Mouse (Mus musculus) mesoderm, embryonic 11.5 days (tissue): ENCODE measurements around the gene Sp8.
A peak's percentile ranks its signal among the peaks of the same experiment; 100 is the strongest.

Experiments used
- DNase-seq: peaks from one replicate; pipeline ENCODE4 v3.0.0-alpha.2; 2012; ENCODE audit warnings: low read depth, low spot score

Gene Sp8

DNA sequence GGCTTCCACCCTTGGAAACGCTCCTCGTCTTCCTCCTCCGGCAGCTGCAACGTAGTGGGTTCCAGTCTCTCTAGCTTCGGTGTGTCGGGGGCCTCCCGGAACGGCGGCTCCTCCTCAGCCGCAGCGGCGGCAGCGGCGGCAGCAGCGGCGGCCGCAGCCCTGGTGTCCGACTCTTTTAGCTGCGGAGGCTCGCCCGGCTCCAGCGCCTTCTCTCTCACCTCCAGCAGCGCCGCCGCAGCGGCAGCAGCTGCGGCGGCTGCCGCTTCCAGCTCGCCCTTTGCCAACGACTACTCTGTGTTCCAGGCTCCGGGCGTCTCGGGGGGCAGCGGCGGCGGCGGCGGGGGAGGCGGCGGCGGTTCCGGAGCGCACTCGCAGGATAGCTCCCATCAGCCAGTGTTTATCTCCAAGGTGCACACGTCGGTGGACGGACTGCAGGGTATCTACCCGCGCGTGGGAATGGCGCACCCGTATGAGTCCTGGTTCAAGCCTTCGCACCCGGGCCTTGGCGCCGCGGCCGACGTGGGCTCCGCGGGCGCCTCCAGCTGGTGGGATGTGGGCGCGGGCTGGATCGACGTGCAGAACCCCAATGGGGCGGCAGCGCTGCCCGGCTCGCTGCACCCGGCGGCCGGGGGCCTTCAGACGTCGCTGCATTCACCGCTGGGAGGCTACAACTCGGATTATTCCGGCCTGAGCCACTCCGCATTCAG lies 2.5 kb downstream of the Sp8 start:
- DNase-seq = no peak

DNA sequence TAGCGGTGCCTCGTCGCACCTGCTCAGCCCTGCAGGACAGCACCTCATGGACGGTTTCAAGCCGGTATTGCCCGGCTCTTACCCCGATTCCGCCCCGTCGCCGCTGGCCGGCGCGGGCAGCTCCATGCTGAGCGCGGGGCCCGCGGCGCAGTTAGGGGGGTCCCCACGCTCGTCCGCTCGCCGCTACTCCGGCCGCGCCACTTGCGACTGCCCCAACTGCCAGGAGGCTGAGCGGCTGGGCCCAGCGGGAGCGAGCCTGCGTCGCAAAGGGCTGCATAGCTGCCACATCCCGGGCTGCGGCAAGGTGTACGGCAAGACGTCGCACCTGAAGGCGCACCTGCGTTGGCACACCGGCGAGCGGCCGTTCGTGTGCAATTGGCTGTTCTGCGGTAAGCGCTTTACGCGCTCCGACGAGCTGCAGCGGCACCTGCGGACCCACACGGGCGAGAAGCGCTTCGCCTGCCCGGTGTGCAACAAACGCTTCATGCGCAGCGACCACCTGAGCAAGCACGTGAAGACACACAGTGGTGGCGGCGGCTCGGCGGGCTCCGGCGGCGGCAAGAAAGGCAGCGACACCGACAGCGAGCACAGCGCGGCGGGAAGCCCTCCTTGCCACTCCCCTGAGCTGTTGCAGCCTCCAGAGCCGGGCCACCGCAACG lies 3.2 kb downstream of the Sp8 start:
- DNase-seq = no peak

DNA sequence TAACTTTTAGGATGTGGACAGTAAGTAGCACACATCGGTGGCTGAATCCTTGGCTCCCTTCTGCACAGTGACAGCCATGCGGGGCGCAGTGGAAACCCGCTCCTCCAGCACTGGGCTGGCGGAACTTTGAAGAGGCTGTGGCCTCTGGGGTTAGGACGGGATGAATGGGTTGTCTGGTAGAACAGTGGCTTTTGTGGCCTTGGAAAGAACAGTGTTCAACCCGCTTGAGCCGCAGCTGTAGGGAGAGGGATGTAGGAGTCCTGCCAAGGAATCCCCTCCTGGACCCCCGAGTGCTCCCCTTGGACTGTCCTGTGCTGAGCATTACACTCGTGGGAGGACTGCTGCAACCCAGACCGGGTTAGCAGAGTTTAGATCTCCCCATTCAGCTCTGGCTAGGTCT lies 3.9 kb downstream of the Sp8 start:
- no peak for DNase-seq

- no peak for DNase-seq
These were observed 4.8 kb downstream of the Sp8 start for GRCm38 (mm10) chr12:118850851-118851410.

- DNase-seq = no peak
These were observed 7.2 kb downstream of the Sp8 start for GRCm38 (mm10) chr12:118853331-118853730.

DNA sequence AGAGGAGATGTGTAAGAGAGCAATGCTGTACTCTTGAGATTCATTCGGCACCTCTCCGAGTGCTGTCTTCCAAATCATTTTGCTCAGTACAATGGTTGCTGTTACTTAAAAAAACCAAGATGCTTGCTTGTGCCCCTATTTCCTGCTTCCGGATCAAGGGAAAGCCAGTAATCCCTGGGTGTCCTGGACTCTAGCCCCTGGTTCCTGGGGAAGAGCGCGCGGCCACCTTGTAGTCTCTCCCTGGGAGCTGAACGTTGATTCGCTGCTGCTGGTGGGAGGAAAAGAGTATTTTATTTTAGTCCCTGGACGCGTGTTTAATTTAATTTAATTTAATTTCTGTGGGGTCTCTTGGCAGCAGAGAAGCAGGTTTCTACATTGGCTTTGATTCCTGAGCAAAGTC lies 8.3 kb downstream of the Sp8 start:
- DNase-seq = no peak

- peak; percentile 90 for DNase-seq
These were observed 8.8 kb downstream of the Sp8 start for GRCm38 (mm10) chr12:118854831-118855453.

DNA sequence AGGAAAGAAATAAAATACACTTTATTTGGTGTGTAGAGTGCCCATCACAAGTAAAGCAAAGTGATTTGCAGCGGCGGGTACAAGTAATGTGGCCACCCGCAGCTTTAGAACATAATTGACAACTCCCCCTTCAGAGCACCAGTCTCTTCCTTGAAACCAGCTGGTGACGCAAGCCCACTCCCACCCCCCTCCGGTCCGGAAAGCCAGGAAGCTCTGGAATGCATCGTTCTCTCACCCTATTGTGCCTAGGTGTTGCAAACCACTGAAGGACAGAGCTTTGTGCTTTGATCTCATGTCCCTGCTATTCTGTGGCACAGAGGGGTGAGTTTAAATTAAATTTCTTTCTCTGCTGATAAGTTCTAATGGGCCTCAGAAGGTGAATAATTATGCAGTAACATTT lies 10.0 kb downstream of the Sp8 start:
- DNase-seq = no peak

GRCm38 (mm10) chr12:118872673-118873072 lies 26.5 kb downstream of the Sp8 start:
- no peak for DNase-seq

GRCm38 (mm10) chr12:118882790-118883189 lies 36.7 kb downstream of the Sp8 start:
- DNase-seq = no peak

DNA sequence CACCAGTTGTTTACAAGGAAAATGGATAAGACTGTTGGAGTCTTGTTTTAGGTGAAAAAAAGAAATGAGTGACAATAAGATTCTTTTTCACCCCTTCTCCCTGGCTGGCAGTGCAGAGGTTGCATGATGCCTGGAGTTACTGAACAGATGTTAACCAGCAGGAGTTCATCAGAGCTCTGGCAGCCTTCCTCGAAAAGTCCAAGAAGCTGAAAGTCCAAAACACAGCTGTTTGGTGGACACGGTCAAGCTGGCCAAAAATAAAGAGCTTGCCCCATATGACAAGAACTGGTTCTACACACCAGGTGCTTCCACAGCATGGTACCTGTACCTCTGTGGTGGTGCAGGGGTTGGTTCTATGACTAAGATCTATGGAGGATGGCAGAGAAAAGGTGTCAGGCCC lies 41.8 kb downstream of the Sp8 start:
- DNase-seq = no peak
